In genomic region chr10:24448001-24448561, GRCm38 (mm10) we compare ENCODE assay signal across 9 mouse cellular contexts.
A peak's percentile ranks its signal among the peaks of the same experiment; 100 is the strongest.
DNase-seq lines count a peak whose midpoint lies in the region; ATAC-seq and TF ChIP-seq lines count a peak whose summit lies in the region.
"Had no signal": no experiment of that assay in that cellular context is flagged by ENCODE, and none has a peak within 500 bp of the region (broad histone marks: within the 10 kb centered on the region; RNA-seq: fewer than 3 reads in every experiment).

No protein-coding gene starts in this region.

- TF ChIP-seq CTCF in layer of hippocampus, adult 2 months (conservative IDR thresholded peaks at IDR 0.05), result no peak

- peak; percentile 65 for ATAC-seq in intestine, embryonic 16.5 days
- ATAC-seq: CD4-positive, CD25-positive, alpha-beta regulatory T cell, adult 4 months had no signal

- WGBS in intestine, embryonic 16.5 days, result 38% methylated on average over 9 of the region's 9 CpGs

- no peak overlapping the region for H3K4me3 ChIP-seq in intestine, embryonic 16.5 days (ENCODE audit: low read length)
- no peak overlapping the region for H3K4me3 ChIP-seq in layer of hippocampus, adult 2 months

- no peaks in the 10 kb centered on the region for H3K36me3 ChIP-seq in intestine, embryonic 16.5 days (ENCODE audit: control insufficient read depth, insufficient read depth, low read length)

- peak overlapping the region; percentile 85 for H3K27ac ChIP-seq in intestine, embryonic 16.5 days (ENCODE audit: low read length)
- no peak overlapping the region for H3K27ac ChIP-seq in layer of hippocampus, adult 2 months

- no peak overlapping the region for H3K9ac ChIP-seq in intestine, embryonic 16.5 days (ENCODE audit: low read depth, low read length)

- H3K27me3 ChIP-seq in intestine, embryonic 16.5 days (replicated peaks; ENCODE audit: control insufficient read depth, insufficient read depth, low read length), result no peaks in the 10 kb centered on the region

- H3K4me2 ChIP-seq in intestine, embryonic 16.5 days (ENCODE audit: low read depth, low read length), result no peak overlapping the region

- H3K9me3 ChIP-seq in intestine, embryonic 16.5 days (ENCODE audit: control insufficient read depth, low read length), result no peaks in the 10 kb centered on the region

- peak; percentile 8 to 25 for DNase-seq in frontal cortex, adult 2 months (ENCODE audit: extremely low spot score in 1 of 2, low spot score in 1 of 2)
- no peak for DNase-seq in frontal cortex, postnatal 14 days (ENCODE audit: low spot score in 2 of 2)
- DNase-seq in gastrocnemius, adult 8-10 months (ENCODE audit: low spot score in 2 of 2), result peak; percentile 3 to 21
- peak; percentile 32 for DNase-seq in lung, postnatal 14 days
- no peak for DNase-seq in layer of hippocampus, adult 2 months (ENCODE audit: low spot score in 2 of 2)
- DNase-seq in frontal cortex, postnatal 25 days (ENCODE audit: low spot score in 2 of 2), result no peak
- DNase-seq in MN1 (ENCODE audit: low spot score), result no peak

- H3K4me1 ChIP-seq in intestine, embryonic 16.5 days (ENCODE audit: control insufficient read depth, insufficient read depth, low read length), result peaks cover 16% of the 10 kb centered on the region

Comparison
In these comparisons a context has a peak if more than half of its experiments do, and no peak if none do; other contexts are left out.
1. DNase-seq: peak in frontal cortex, adult 2 months (2 of 2), gastrocnemius, adult 8-10 months (2 of 2) and lung, postnatal 14 days (single experiment); none in frontal cortex, postnatal 14 days (0 of 2), layer of hippocampus, adult 2 months (0 of 2), frontal cortex, postnatal 25 days (0 of 2) and MN1 (single experiment).